In genomic region chr2:83337364-83337763, GRCm38 (mm10) we compare ENCODE assay signal across 9 mouse cellular contexts.
DNase-seq lines count a peak whose midpoint lies in the region; ATAC-seq and TF ChIP-seq lines count a peak whose summit lies in the region.
"Had no signal": no experiment of that assay in that cellular context is flagged by ENCODE, and none has a peak within 500 bp of the region (broad histone marks: within the 10 kb centered on the region; RNA-seq: fewer than 3 reads in every experiment).

No protein-coding gene starts in this region.

- WGBS in forebrain, embryonic 12.5 days = 37% methylated on average over 4 of the region's 4 CpGs
- 38% methylated on average over 4 of the region's 4 CpGs for WGBS in forebrain, embryonic 10.5 days
- 25% methylated on average over 4 of the region's 4 CpGs for WGBS in liver, postnatal 0 days (ENCODE audit: insufficient replicate concordance)
- WGBS in liver, embryonic 12.5 days (ENCODE audit: insufficient replicate concordance) = 23% methylated on average over 4 of the region's 4 CpGs

- H3K27me3 ChIP-seq in forebrain, embryonic 12.5 days = no peaks in the 10 kb centered on the region
- no peaks in the 10 kb centered on the region for H3K27me3 ChIP-seq in forebrain, embryonic 10.5 days (ENCODE audit: poor library complexity, severe bottlenecking)
- H3K27me3 ChIP-seq in liver, postnatal 0 days (ENCODE audit: insufficient read depth, low read length) = no peaks in the 10 kb centered on the region
- H3K27me3 ChIP-seq in liver, embryonic 12.5 days (replicated peaks) = no peaks in the 10 kb centered on the region

- TF ChIP-seq CTCF in liver, postnatal 0 days (IDR thresholded peaks at IDR 0.05; ENCODE audit: low read depth) = peak; percentile 54

- H3K4me3 ChIP-seq in forebrain, embryonic 12.5 days (replicated peaks) = no peak overlapping the region
- no peak overlapping the region for H3K4me3 ChIP-seq in forebrain, embryonic 10.5 days
- no peak overlapping the region for H3K4me3 ChIP-seq in liver, postnatal 0 days (ENCODE audit: low read depth, low read length)
- H3K4me3 ChIP-seq in liver, embryonic 12.5 days = no peak overlapping the region

- no peak for DNase-seq in forebrain, embryonic 10.5 days (ENCODE audit: extremely low spot score, low spot score)
- no peak for DNase-seq in liver, postnatal 0 days
- peak; percentile 54 for DNase-seq in brain, embryonic 18.5 days (ENCODE audit: low read depth, low spot score)
- peak; percentile 51 for DNase-seq in heart, postnatal 4 days
- DNase-seq in right cerebral cortex, postnatal 4 days = peak; percentile 64
- DNase-seq in urinary bladder, adult 2 months (ENCODE audit: low spot score) = no peak

- no peaks in the 10 kb centered on the region for H3K36me3 ChIP-seq in forebrain, embryonic 12.5 days (replicated peaks)
- H3K36me3 ChIP-seq in forebrain, embryonic 10.5 days (replicated peaks) = no peaks in the 10 kb centered on the region
- H3K36me3 ChIP-seq in liver, postnatal 0 days (replicated peaks; ENCODE audit: insufficient read depth, low read length) = no peaks in the 10 kb centered on the region
- H3K36me3 ChIP-seq in liver, embryonic 12.5 days = no peaks in the 10 kb centered on the region
- H3K36me3 ChIP-seq: G1E had no signal

- no peaks in the 10 kb centered on the region for H3K4me1 ChIP-seq in forebrain, embryonic 12.5 days
- H3K4me1 ChIP-seq in forebrain, embryonic 10.5 days = no peaks in the 10 kb centered on the region
- no peaks in the 10 kb centered on the region for H3K4me1 ChIP-seq in liver, postnatal 0 days (ENCODE audit: insufficient read depth)
- no peaks in the 10 kb centered on the region for H3K4me1 ChIP-seq in liver, embryonic 12.5 days

- no peak for TF ChIP-seq EP300 in liver, postnatal 0 days (IDR thresholded peaks at IDR 0.05; ENCODE audit: low read depth)

- H3K9me3 ChIP-seq in forebrain, embryonic 12.5 days = no peaks in the 10 kb centered on the region
- H3K9me3 ChIP-seq in forebrain, embryonic 10.5 days = no peaks in the 10 kb centered on the region
- H3K9me3 ChIP-seq in liver, postnatal 0 days (ENCODE audit: low read length) = no peaks in the 10 kb centered on the region
- no peaks in the 10 kb centered on the region for H3K9me3 ChIP-seq in liver, embryonic 12.5 days (replicated peaks)

- H3K27ac ChIP-seq in forebrain, embryonic 12.5 days = no peak overlapping the region
- H3K27ac ChIP-seq in forebrain, embryonic 10.5 days = no peak overlapping the region
- H3K27ac ChIP-seq in liver, postnatal 0 days (ENCODE audit: low read depth) = no peak overlapping the region
- no peak overlapping the region for H3K27ac ChIP-seq in liver, embryonic 12.5 days

- no peak overlapping the region for H3K4me2 ChIP-seq in forebrain, embryonic 12.5 days
- no peak overlapping the region for H3K4me2 ChIP-seq in liver, postnatal 0 days (ENCODE audit: low read depth, low read length)
- no peak overlapping the region for H3K4me2 ChIP-seq in liver, embryonic 12.5 days

- 0 out of 2 replicates have a peak, but pooled peaks have one; percentile 27 for ATAC-seq in forebrain, embryonic 12.5 days (ENCODE audit: low FRiP score)
- ATAC-seq in liver, postnatal 0 days = no peak
- no peak for ATAC-seq in liver, embryonic 12.5 days

- H3K9ac ChIP-seq in forebrain, embryonic 12.5 days = no peak overlapping the region
- no peak overlapping the region for H3K9ac ChIP-seq in liver, postnatal 0 days (replicated peaks)
- H3K9ac ChIP-seq in liver, embryonic 12.5 days = no peak overlapping the region

Comparison
In these comparisons a context has a peak if more than half of its experiments do, and no peak if none do; other contexts are left out.
1. DNase-seq: peak in brain, embryonic 18.5 days (single experiment), heart, postnatal 4 days (single experiment) and right cerebral cortex, postnatal 4 days (single experiment); none in forebrain, embryonic 10.5 days (single experiment), liver, postnatal 0 days (single experiment) and urinary bladder, adult 2 months (single experiment).